Mouse (Mus musculus) ES-E14 (cell line): ENCODE measurements at regions not wholly inside any gene's neighbourhood (a gene's known extent, or its start where the extent isn't known, plus 50 kb on each side); places are given as distances from the start of the nearest gene placed in this dataset.
"Not testable (repeated sequence)": the region's sequence is repeated elsewhere in the genome, so short reads cannot be mapped to it uniquely, and the experiment has no call there.

Experiments
- CHD2 ChIP-seq: IDR thresholded peaks from 2 replicates; pipeline ENCODE4 v1.6.1; 2014; ENCODE audit warnings: mild to moderate bottlenecking, low read depth, low read length, inconsistent platforms
- MAFK ChIP-seq: IDR thresholded peaks from 2 replicates; pipeline ENCODE4 v1.6.1; 2014; ENCODE audit warnings: mild to moderate bottlenecking, low read depth, low read length, inconsistent platforms; ENCODE audit not compliant: insufficient read depth
- ZC3H11A ChIP-seq: IDR thresholded peaks from 2 replicates; pipeline ENCODE4 v1.6.1; 2012; ENCODE audit warnings: low read depth, mild to moderate bottlenecking, inconsistent platforms, low read length, borderline replicate concordance
- ZNF384 ChIP-seq: IDR thresholded peaks from 2 replicates; pipeline ENCODE4 v1.6.1; 2012; ENCODE audit warnings: low read depth, low read length, inconsistent platforms

GRCm38 (mm10) chr15:44870934-44871333, 4736.8 kb downstream of the 9330182O14Rik start:
- TF ChIP-seq ZNF384, result peak; percentile 73; the same call in 1 of the 2 replicates
- not testable (repeated sequence) for TF ChIP-seq MAFK, ZC3H11A, CHD2
